Mouse (Mus musculus) gastrocnemius, postnatal 36 days (tissue): ENCODE data around the gene Prss56. TPM values are rescaled to one million over a fixed set of nuclear protein-coding genes. Genes with fewer than 3 reads are reported as not detected.
A peak's percentile ranks its signal among the peaks of the same experiment; 100 is the strongest.

ENCODE experiments used
- DNase-seq, 2 experiments: peaks; one replicate each; pipeline ENCODE4 v3.0.0; 2022
- intact Hi-C: fragments of 180-260 bp; cut with DNase I; formaldehyde crosslinking; loops from one replicate; pipeline ENCODE4 v1.15.1; 2025
- total RNA-seq, 2 experiments: library from RNA; stranded (reverse); gene quantifications; 2 replicates each; pipeline ENCODE4 v1.2.3; 2021

The Prss56 gene
- total RNA-seq, 2 experiments from 2014 or later = not detected

DNA sequence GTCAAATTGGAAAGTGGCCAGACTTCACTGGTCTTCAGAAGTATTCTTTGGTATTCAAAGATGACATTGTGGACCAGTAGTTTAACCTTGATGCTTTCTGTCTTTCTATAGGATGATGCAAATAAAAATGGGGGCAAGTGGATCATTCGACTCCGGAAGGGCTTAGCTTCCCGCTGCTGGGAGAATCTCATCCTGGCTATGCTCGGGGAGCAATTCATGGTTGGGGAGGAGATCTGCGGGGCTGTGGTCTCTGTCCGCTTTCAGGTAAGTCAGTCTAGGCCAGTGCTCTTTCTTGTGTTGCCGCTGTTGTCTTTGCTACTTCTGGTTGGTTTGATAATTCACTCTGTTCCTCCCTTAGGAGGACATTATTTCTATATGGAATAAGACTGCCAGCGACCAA, 42.6 kb downstream of the Prss56 start:
- DNase-seq = no peak
- intact Hi-C loops = no loop called here

DNA sequence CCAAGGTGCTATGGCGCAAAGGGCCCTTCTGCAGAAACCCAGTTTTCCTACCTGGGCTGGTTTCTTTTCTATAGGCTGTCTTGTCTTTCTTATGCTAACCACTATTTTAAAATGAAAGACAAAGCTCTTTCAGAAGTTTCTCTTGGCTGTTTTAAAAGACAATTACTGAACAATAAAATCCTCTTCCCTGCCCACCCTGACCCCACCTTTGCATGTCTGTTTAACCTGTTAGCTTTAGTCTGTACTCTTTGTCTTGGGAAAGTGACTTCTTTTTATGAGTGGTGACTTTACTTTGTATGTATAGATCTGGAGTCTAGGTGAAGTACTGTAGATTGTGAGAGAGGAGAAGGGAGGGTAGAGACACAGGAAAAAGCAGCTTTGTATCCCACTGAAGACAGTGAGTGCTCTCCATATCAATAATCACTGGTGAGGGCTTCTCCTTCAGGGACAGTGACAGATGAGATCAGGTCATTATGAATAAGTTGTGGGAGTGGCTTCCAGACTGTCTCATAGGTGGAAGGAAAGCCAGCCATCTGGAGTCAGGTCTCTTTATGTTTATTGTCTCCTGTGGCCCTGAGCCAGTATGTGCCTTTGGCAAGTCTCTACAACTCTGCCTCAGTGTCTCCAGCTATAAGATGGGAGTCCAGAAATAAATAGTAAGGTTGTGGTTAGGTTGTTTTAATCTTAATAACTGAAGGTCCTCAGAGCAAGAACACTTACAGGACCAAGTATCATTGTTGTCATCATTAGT, 43.5 kb downstream of the Prss56 start:
- DNase-seq = no peak
- intact Hi-C loops = no loop called here

DNA sequence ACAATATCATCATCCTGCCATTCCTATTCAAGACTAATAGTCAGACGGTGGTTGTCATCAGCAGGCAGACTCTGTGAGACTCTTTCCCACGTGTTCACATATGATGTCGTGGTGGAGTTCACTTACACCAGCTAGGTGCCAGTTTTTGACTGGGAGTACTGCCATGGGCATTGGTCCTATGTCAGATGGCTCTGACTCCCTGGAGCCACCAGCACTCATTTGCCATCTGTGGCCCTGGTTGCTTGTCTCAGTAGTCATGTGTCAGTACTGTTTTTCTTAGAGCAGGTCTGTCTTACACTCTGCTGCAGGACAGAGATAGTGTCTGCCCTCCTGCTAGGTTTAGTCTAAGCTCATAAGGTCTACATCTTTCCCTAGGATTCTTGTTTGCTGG, 44.0 kb downstream of the Prss56 start:
- intact Hi-C loops = no loop called here
- peak in 1 of 2 experiments; percentile 41 for DNase-seq

DNA sequence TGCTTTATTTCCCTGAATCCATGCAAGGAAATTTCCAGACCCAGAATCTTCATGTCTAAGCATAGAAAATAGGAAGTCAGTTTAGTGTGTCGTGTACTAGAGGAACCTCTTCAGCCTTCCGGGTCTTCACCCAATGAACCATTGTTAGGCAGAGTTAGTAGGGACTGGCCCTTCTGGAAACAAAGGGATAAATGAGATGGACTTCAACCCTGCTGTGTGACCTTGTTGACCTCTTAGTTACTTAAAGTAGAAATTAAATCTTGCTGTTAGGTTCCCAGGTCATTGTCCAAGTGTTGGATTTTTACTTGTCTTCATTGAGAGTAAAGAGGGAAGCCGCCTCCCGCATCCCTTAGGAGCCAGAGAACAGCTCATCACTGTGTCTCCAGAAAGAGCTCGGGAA, 47.5 kb downstream of the Prss56 start:
- intact Hi-C loops = no loop called here
- DNase-seq = no peak

DNA sequence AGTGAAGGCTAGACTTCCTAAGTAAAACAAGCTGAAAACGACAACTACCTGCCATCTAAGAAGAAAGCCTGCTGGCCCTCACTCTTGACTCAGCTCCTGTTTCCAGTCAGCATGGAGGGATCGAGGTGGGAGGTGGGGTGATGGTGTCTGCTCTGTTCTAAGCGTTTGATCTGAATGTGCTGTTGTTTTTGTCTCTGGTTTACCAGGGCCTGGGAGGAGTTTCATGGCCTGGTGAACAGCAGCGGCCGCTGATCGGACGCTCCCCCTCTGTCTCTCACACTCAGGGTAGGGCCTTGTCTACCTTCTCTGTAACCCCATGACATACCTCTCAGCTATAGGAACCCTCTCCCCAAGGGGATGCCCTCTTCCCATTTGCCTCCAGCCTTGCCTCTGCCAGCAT, 49.1 kb downstream of the Prss56 start:
- intact Hi-C loops = no loop called here

More for the DNA sequence above, 49.1 kb downstream of the Prss56 start:
- no peak for DNase-seq

Other genes starting within 250 kb of the Prss56 start
- gene Alppl2, start 93.4 kb upstream of the Prss56 start, total RNA-seq = not detected
- not detected for gene Alpi, start 81.7 kb upstream of the Prss56 start, total RNA-seq
- gene Akp3, start 58.3 kb upstream of the Prss56 start, total RNA-seq = not detected
- not detected for gene Ecel1, start 26.8 kb upstream of the Prss56 start, total RNA-seq
- 1 to 10 TPM; 1.9 to 2.6 TPM for gene Chrnd, start 7.3 kb downstream of the Prss56 start, total RNA-seq
- gene Chrng, start 21.3 kb downstream of the Prss56 start, total RNA-seq = under 1 TPM in 1 of 2 experiments, not detected in 1; 0.52 TPM
- gene Eif4e2, start 30.6 kb downstream of the Prss56 start, total RNA-seq = 10 to 100 TPM; 47.3 to 50.0 TPM
- gene Efhd1, start 81.0 kb downstream of the Prss56 start, total RNA-seq = 1 to 10 TPM; 4.1 to 4.7 TPM
- gene Gigyf2, start 143.7 kb downstream of the Prss56 start, total RNA-seq = 10 to 100 TPM; 28.7 to 36.9 TPM
- under 1 TPM in 1 of 2 experiments, not detected in 1; 0.32 TPM for gene Kcnj13, start 211.4 kb downstream of the Prss56 start, total RNA-seq